Mouse (Mus musculus) Patski (cell line): Measurements from ENCODE around the gene Mrtfb. TPM values are rescaled to one million over a fixed set of nuclear protein-coding genes. Genes with fewer than 3 reads are reported as not detected.

Experiments
- ATAC-seq: fragments of 100-300 bp; one replicate; pipeline ENCODE4 v1.8.0; 2021
- CTCF ChIA-PET: fragments of 350-600 bp; sonication (Branson Sonifier 250); formaldehyde crosslinking; loops from one replicate; lab custom pipeline; 2022; ENCODE audit warnings: inconsistent platforms; lab: Charles Lee
- POLR2A ChIA-PET: fragments of 350-600 bp; sonication (Branson Sonifier 250); formaldehyde crosslinking; loops from one replicate; lab custom pipeline; 2022; ENCODE audit warnings: antibody characterized with exemption, inconsistent platforms; lab: Charles Lee
- DNase-seq: peaks from one replicate; pipeline ENCODE4 v3.0.0-alpha.2; 2011; ENCODE audit warnings: low read depth, low spot score
- H3K27me3 ChIP-seq: fragments of 371-371 bp; one replicate; pipeline ENCODE4 v1.5.1; 2021
- CTCF ChIP-seq: fragments of 100-300 bp; IDR thresholded peaks from one replicate; pipeline ENCODE4 v1.5.1; 2021
- in situ Hi-C: fragments of 300-500 bp; cut with MboI; formaldehyde crosslinking; loops from 3 replicates; pipeline ENCODE4 v1.11.1; 2018; ENCODE audit warnings: low pct_unique_long_range_greater_than_20kb, mixed read lengths
- polyA plus RNA-seq: library from polyadenylated mRNA; unstranded; gene quantifications from one replicate; pipeline ENCODE4 v1.2.3, GENCODE M21; 2021

Mrtfb gene
- polyA plus RNA-seq, 1 experiment from 2014 or later: 18.7 TPM

DNA sequence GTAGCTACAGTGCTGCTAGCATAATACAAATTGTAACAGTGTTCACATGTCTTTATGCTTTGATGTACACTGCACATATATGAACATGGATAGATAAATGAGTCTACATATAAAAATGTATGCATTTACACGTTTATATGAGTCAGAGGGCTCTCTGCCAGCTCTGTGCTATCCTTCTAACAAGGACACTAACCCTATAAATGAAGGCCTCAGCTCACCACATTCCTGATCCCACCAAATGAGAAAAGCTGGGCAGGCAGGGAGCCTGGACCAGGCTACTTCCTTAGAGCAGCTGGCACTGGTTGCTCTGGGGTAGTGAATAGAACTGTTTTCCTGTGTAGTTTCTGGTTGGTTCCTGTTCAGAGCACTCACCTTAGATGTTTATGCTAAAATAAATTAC, 110.0 kb downstream of the Mrtfb start:
- DNase-seq: no peak
- ChIA-PET POLR2A (no interaction called here), CTCF (interaction anchor here (1.0 to 1.9 kb wide), 3 partner anchors 13 to 71 kb away, joined by 3 to 6 read pairs (median 4); no protein-coding TSS in a partner anchor)
- in situ Hi-C loops: no loop called here
- TF ChIP-seq CTCF: no peak
- ATAC-seq: no peak
- no peaks in the 10 kb centered on the region for H3K27me3 ChIP-seq

- TF ChIP-seq CTCF: no peak
- ChIA-PET CTCF (interaction anchor here (1.0 to 1.5 kb wide), 2 partner anchors 13 to 70 kb away, joined by 3 to 6 read pairs; no protein-coding TSS in a partner anchor), POLR2A (no interaction called here)
- DNase-seq (no peak), ATAC-seq (no peak)
- in situ Hi-C loops: no loop called here
- no peaks in the 10 kb centered on the region for H3K27me3 ChIP-seq
These were observed 110.7 kb downstream of the Mrtfb start for GRCm38 (mm10) chr16:13366802-13367465.

DNA sequence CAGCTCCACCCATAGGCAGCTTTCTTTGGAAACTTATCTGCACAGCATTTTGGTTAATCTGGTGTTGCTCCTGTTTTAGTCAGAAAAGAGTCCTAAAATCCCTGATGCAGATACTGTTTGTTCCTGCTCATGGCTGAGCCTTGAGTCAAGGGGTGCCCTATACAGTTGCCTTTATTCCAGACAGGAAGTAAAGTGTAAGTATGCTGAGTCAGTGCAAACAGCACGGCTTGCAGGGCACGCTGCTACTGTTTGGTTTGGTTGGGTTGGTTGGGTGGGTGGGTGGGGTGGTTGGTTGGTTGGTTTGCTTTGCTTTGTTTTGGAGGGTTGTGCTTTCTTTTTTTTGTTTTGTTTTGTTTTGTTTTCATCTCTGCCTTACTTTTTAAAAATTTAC, 111.2 kb downstream of the Mrtfb start:
- POLR2A ChIA-PET: no interaction called here

GRCm38 (mm10) chr16:13368645-13369044, 112.4 kb downstream of the Mrtfb start:
- no peak for DNase-seq
- ChIA-PET CTCF (no interaction called here), POLR2A (no interaction called here)
- no peak for ATAC-seq
- no peaks in the 10 kb centered on the region for H3K27me3 ChIP-seq
- in situ Hi-C loops: no loop called here
- TF ChIP-seq CTCF: no peak

More for the DNA sequence above, 111.2 kb downstream of the Mrtfb start:
- no peak for ATAC-seq
- DNase-seq: no peak
- CTCF ChIA-PET: interaction anchor here (1.5 kb wide), 1 partner anchor 14 kb away, joined by 6 read pairs; no protein-coding TSS in a partner anchor
- no peak for TF ChIP-seq CTCF
- H3K27me3 ChIP-seq: no peaks in the 10 kb centered on the region
- in situ Hi-C loops: no loop called here

DNA sequence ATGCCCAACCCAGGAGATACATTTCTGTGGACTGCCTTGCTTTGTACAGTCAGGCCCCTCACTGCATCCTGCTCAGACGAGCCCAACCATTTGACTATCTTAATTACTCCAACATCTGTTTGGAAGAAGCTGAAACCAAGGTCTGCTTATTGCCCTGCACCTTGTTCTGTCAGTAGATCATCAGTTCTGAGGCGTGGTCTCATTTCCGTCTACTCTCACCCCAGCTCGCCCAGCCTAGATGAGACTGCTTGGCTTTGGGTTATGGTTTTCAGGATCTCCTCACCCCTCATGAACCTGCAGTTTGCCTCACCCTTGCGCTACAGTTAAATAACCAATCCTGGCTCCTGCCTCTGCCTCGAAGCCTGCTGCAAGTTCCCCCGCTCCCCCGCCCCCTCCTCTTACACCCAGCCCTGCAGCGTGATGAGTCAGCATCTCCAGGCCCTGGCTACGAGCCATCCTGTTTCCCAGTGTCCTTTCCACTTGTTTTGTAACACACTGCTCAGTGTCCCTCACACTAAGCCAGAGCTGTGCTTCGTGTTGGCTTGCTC, 115.5 kb downstream of the Mrtfb start:
- H3K27me3 ChIP-seq: no peaks in the 10 kb centered on the region
- TF ChIP-seq CTCF: no peak
- ATAC-seq (peak; percentile 65), DNase-seq (peak; percentile 48)
- in situ Hi-C loops: no loop called here
- ChIA-PET CTCF (no interaction called here), POLR2A (no interaction called here)

DNA sequence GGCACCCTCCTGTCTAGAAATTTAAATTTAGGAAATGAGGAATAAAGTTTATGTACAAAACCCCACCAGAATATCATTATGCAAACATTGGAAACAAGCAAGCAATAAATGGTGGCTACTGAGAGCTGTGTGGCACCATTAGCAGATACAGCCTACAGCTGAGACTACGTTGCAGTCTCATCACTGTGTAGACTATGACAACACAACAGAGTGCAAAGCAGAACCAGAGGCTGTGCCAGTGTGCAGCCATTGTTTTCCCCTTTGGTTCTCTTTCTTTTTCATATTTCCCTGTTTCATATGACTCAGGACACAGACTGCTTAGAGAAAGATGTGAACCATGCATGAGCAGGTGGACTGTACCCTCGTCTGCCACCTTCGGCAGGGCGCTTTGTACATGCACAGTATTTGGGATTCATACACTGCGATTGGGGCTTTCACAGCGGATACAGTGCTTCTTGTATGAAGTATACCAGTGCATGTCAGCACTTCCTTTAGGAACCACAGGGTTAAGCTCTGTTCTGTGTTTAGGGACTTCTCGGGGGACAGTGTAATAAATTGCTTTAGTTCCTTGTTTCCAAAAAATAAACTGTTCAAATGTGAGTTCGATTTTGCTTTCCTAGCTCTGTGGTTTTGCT, 116.7 kb downstream of the Mrtfb start:
- in situ Hi-C loops: no loop called here
- H3K27me3 ChIP-seq: no peaks in the 10 kb centered on the region
- ChIA-PET POLR2A (interaction anchor here (0.6 kb wide), 1 partner anchor 8 kb away, joined by 3 read pairs; no protein-coding TSS in a partner anchor), CTCF (interaction anchor here (1.3 kb wide), 1 partner anchor 15 kb away, joined by 3 read pairs; no protein-coding TSS in a partner anchor)
- ATAC-seq (no peak), DNase-seq (no peak)
- no peak for TF ChIP-seq CTCF

DNA sequence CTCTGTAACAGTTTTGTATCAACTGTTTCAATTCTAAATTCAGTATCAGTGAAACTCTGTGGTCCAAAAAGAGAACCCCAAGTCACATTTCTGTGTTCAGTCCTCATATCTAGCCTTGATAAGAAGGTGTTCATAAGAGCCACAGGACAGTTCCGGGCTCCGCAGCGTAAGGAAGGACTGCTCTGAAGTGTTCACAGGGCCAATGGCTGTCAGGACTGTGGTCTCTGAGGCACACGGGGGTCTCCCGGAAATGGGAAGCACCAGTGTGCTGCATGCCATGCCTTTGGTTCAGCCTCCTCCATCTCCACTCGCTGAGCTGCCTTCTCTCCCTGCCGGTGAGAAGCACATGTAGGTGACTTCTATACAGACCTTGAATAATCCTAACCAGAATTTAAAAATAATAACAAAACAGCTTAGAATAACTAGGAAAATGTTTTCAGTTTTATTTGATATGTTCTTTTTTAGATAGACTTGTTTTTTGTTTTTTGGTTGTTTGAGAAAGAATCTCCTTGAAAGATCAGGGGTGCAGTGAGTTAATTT, 120.7 kb downstream of the Mrtfb start:
- POLR2A ChIA-PET: no interaction called here
- H3K27me3 ChIP-seq: no peaks in the 10 kb centered on the region
- TF ChIP-seq CTCF: no peak
- in situ Hi-C loops: no loop called here
- CTCF ChIA-PET: no interaction called here
- no peak for DNase-seq
- no peak for ATAC-seq

DNA sequence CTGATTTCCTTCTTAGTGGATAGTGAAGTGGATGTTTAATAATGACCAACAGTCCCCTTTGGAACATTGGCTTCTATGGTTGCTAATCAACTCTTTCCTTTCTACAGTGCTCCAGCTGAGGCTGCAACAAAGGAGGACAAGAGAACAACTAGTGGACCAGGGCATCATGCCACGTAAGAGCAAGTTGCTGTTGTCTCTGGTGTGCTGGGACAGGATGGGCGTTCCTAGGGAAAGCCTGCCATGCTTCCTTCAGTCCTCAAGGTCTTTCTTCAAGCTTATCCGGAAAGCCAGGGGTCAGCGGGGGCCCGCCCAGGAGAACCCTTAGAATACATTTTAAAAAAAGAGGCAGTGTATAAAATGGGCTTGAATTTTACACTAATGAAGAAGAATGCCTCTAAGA, 121.9 kb downstream of the Mrtfb start:
- ATAC-seq: no peak
- POLR2A ChIA-PET: no interaction called here
- DNase-seq: no peak
- no peak for TF ChIP-seq CTCF
- CTCF ChIA-PET: interaction anchor here (0.8 kb wide), 1 partner anchor 9 kb away, joined by 4 read pairs; no protein-coding TSS in a partner anchor
- in situ Hi-C loops: no loop called here
- no peaks in the 10 kb centered on the region for H3K27me3 ChIP-seq

DNA sequence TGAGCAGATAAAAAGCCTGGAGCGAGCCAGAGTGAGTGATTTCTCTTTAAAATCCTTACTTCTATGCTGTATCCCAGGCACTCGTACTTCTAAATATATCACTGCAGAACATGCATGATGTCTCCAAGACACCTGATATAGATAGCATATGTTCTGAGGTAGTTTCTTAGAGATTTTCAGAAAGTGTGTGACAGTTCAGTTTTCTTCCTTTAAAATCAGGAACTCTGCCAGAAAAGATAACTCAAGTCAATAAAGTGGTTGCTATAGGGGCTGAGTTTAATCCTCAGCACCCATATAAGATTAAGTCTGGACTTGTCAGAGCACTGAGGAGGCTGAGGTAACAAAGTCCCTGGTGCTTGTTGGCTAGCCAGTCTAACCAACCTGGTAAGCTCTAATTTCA, 123.6 kb downstream of the Mrtfb start:
- in situ Hi-C loops: no loop called here
- DNase-seq (no peak), ATAC-seq (no peak)
- CTCF ChIA-PET: no interaction called here
- no peak for TF ChIP-seq CTCF
- no peaks in the 10 kb centered on the region for H3K27me3 ChIP-seq
- POLR2A ChIA-PET: no interaction called here

- no peak for TF ChIP-seq CTCF
- POLR2A ChIA-PET: interaction anchor here (0.7 kb wide), 1 partner anchor 9 kb away, joined by 3 read pairs; no protein-coding TSS in a partner anchor
- CTCF ChIA-PET: interaction anchor here (1.2 to 1.4 kb wide), 3 partner anchors 14 to 19 kb away, joined by 3 to 4 read pairs (median 3); no protein-coding TSS in a partner anchor
- in situ Hi-C loops: no loop called here
- H3K27me3 ChIP-seq: no peaks in the 10 kb centered on the region
- DNase-seq (peak; percentile 41), ATAC-seq (no peak)
These were observed 125.5 kb downstream of the Mrtfb start for GRCm38 (mm10) chr16:13381771-13382170.

GRCm38 (mm10) chr16:13387306-13387705, 131.0 kb downstream of the Mrtfb start:
- POLR2A ChIA-PET: no interaction called here
- CTCF ChIA-PET: interaction anchor here (1.5 to 1.7 kb wide), 2 partner anchors 9 to 13 kb away, joined by 3 to 4 read pairs; no protein-coding TSS in a partner anchor
- ATAC-seq (peak; percentile 44), DNase-seq (no peak)
- no peak for TF ChIP-seq CTCF
- H3K27me3 ChIP-seq: no peaks in the 10 kb centered on the region
- in situ Hi-C loops: no loop called here
